Mouse (Mus musculus): ENCODE measurements around the gene Anks3. TPM values are rescaled to one million over a fixed set of nuclear protein-coding genes. Genes with fewer than 3 reads are reported as not detected.

The Anks3 gene
- polyA plus RNA-seq, 1 experiment from 2014 or later: 9.0 TPM

- H3K27ac ChIP-seq: no peak overlapping the region
- no peaks in the 10 kb centered on the region for H3K79me2 ChIP-seq (ENCODE audit: inconsistent target)
- H3K36me3 ChIP-seq (ENCODE audit: inconsistent target): peaks cover 89% of the 10 kb centered on the region
- WGBS (ENCODE audit: missing documents): 96% methylated on average over 3 of the region's 7 CpGs
- H3K4me3 ChIP-seq (ENCODE audit: inconsistent target): no peak overlapping the region
Measured at GRCm38 (mm10) chr16:4927967-4928366, 36.0 kb downstream of the Anks3 start.

GRCm38 (mm10) chr16:4923996-4924395 lies 40.0 kb downstream of the Anks3 start:
- H3K4me3 ChIP-seq (ENCODE audit: inconsistent target): no peak overlapping the region
- 95% methylated on average over 5 of the region's 5 CpGs for WGBS (ENCODE audit: missing documents)
- H3K36me3 ChIP-seq (ENCODE audit: inconsistent target): peaks cover 70% of the 10 kb centered on the region
- no peak overlapping the region for H3K27ac ChIP-seq
- no peaks in the 10 kb centered on the region for H3K79me2 ChIP-seq (ENCODE audit: inconsistent target)

GRCm38 (mm10) chr16:4922481-4922880 lies 41.5 kb downstream of the Anks3 start:
- H3K36me3 ChIP-seq (ENCODE audit: inconsistent target): peaks cover 65% of the 10 kb centered on the region
- 76% methylated on average over 6 of the region's 6 CpGs for WGBS (ENCODE audit: missing documents)
- H3K4me3 ChIP-seq (ENCODE audit: inconsistent target): no peak overlapping the region
- no peaks in the 10 kb centered on the region for H3K79me2 ChIP-seq (ENCODE audit: inconsistent target)
- H3K27ac ChIP-seq: no peak overlapping the region

GRCm38 (mm10) chr16:4920556-4920955 lies 43.4 kb downstream of the Anks3 start:
- H3K36me3 ChIP-seq (ENCODE audit: inconsistent target): peaks cover 58% of the 10 kb centered on the region
- H3K79me2 ChIP-seq (ENCODE audit: inconsistent target): no peaks in the 10 kb centered on the region
- H3K27ac ChIP-seq: peak overlapping the region; percentile 56
- H3K4me3 ChIP-seq (ENCODE audit: inconsistent target): no peak overlapping the region
- 6% methylated on average over 4 of the region's 4 CpGs for WGBS (ENCODE audit: missing documents)

- 95% methylated on average over 2 of the region's 2 CpGs for WGBS (ENCODE audit: missing documents)
- Histone ChIP-seq H3K79me2 (ENCODE audit: inconsistent target) (no peaks in the 10 kb centered on the region), H3K36me3 (ENCODE audit: inconsistent target) (peaks cover 28% of the 10 kb centered on the region; the same call in 1 of the 2 replicates), H3K4me3 (ENCODE audit: inconsistent target) (no peak overlapping the region), H3K27ac (no peak overlapping the region)
Measured at GRCm38 (mm10) chr16:4916608-4917007, 47.4 kb downstream of the Anks3 start.

GRCm38 (mm10) chr16:4915931-4916330 lies 48.1 kb downstream of the Anks3 start:
- Histone ChIP-seq H3K27ac (no peak overlapping the region), H3K36me3 (ENCODE audit: inconsistent target) (peaks cover 34% of the 10 kb centered on the region; the same call in 1 of the 2 replicates), H3K79me2 (ENCODE audit: inconsistent target) (no peaks in the 10 kb centered on the region), H3K4me3 (ENCODE audit: inconsistent target) (no peak overlapping the region)
- 75% methylated on average over 3 of the region's 3 CpGs for WGBS (ENCODE audit: missing documents)

- H3K79me2 ChIP-seq (ENCODE audit: inconsistent target): peaks cover 8% of the 10 kb centered on the region; the same call in 1 of the 2 replicates
- peak overlapping the region; percentile 97 for H3K27ac ChIP-seq
- H3K4me3 ChIP-seq (ENCODE audit: inconsistent target): no peak overlapping the region
- WGBS (ENCODE audit: missing documents): 42% methylated on average over 12 of the region's 12 CpGs
- H3K36me3 ChIP-seq (ENCODE audit: inconsistent target): peaks cover 41% of the 10 kb centered on the region
Measured at GRCm38 (mm10) chr16:4913783-4914735, 49.9 kb downstream of the Anks3 start.

GRCm38 (mm10) chr16:4912907-4913782 lies 50.9 kb downstream of the Anks3 start:
- Histone ChIP-seq H3K27ac (peak overlapping the region; percentile 97), H3K4me3 (ENCODE audit: inconsistent target) (no peak overlapping the region), H3K36me3 (ENCODE audit: inconsistent target) (peaks cover 37% of the 10 kb centered on the region), H3K79me2 (ENCODE audit: inconsistent target) (peaks cover 16% of the 10 kb centered on the region; the same call in 1 of the 2 replicates)
- 16% methylated on average over 11 of the region's 11 CpGs for WGBS (ENCODE audit: missing documents)

GRCm38 (mm10) chr16:4912074-4912648 lies 51.8 kb downstream of the Anks3 start:
- Histone ChIP-seq H3K4me3 (ENCODE audit: inconsistent target) (no peak overlapping the region), H3K27ac (peak overlapping the region; percentile 97), H3K36me3 (ENCODE audit: inconsistent target) (peaks cover 33% of the 10 kb centered on the region), H3K79me2 (ENCODE audit: inconsistent target) (peaks cover 19% of the 10 kb centered on the region; the same call in 1 of the 2 replicates)
- WGBS (ENCODE audit: missing documents): 88% methylated on average over 10 of the region's 10 CpGs

GRCm38 (mm10) chr16:4910758-4911157 lies 53.2 kb downstream of the Anks3 start:
- Histone ChIP-seq H3K4me3 (ENCODE audit: inconsistent target) (no peak overlapping the region), H3K27ac (no peak overlapping the region), H3K79me2 (ENCODE audit: inconsistent target) (peaks cover 33% of the 10 kb centered on the region), H3K36me3 (ENCODE audit: inconsistent target) (peaks cover 21% of the 10 kb centered on the region)
- 93% methylated on average over 8 of the region's 8 CpGs for WGBS (ENCODE audit: missing documents)

- Histone ChIP-seq H3K36me3 (ENCODE audit: inconsistent target) (peaks cover 21% of the 10 kb centered on the region), H3K27ac (no peak overlapping the region), H3K4me3 (ENCODE audit: inconsistent target) (no peak overlapping the region), H3K79me2 (ENCODE audit: inconsistent target) (peaks cover 43% of the 10 kb centered on the region)
- WGBS (ENCODE audit: missing documents): 100% methylated on average over 2 of the region's 2 CpGs
Measured at GRCm38 (mm10) chr16:4909745-4910144, 54.3 kb downstream of the Anks3 start.

GRCm38 (mm10) chr16:4907972-4908371 lies 56.0 kb downstream of the Anks3 start:
- peaks cover 16% of the 10 kb centered on the region for H3K36me3 ChIP-seq (ENCODE audit: inconsistent target)
- H3K79me2 ChIP-seq (ENCODE audit: inconsistent target): peaks cover 61% of the 10 kb centered on the region
- peak overlapping the region; percentile 49 for H3K27ac ChIP-seq
- 33% methylated on average over 2 of the region's 5 CpGs for whole genome bisulfite sequencing (ENCODE audit: missing documents)
- H3K4me3 ChIP-seq (ENCODE audit: inconsistent target): no peak overlapping the region

GRCm38 (mm10) chr16:4907386-4907785 lies 56.6 kb downstream of the Anks3 start:
- Histone ChIP-seq H3K27ac (peak overlapping the region; percentile 49), H3K79me2 (ENCODE audit: inconsistent target) (peaks cover 67% of the 10 kb centered on the region), H3K36me3 (ENCODE audit: inconsistent target) (peaks cover 16% of the 10 kb centered on the region), H3K4me3 (ENCODE audit: inconsistent target) (no peak overlapping the region)
- 69% methylated on average over 2 of the region's 2 CpGs for WGBS (ENCODE audit: missing documents)

- Histone ChIP-seq H3K4me3 (ENCODE audit: inconsistent target) (no peak overlapping the region), H3K36me3 (ENCODE audit: inconsistent target) (peaks cover 13% of the 10 kb centered on the region), H3K79me2 (ENCODE audit: inconsistent target) (peaks cover 75% of the 10 kb centered on the region), H3K27ac (no peak overlapping the region)
Measured at GRCm38 (mm10) chr16:4906559-4906958, 57.4 kb downstream of the Anks3 start.

Measured in macrophage (primary cell).